In genomic region chr9:68653211-68654038, GRCm38 (mm10) we compare ENCODE assay signal across 8 mouse cellular contexts. TPM values are rescaled to one million over a fixed set of nuclear protein-coding genes. Genes with fewer than 3 reads are reported as not detected.
DNase-seq lines count a peak whose midpoint lies in the region; ATAC-seq and TF ChIP-seq lines count a peak whose summit lies in the region.

TSS of gene Rora (plus strand) at chr9:68653786.

- peak; percentile 47 for TF ChIP-seq CTCF in left cerebral cortex, adult 2 months (IDR thresholded peaks at IDR 0.05)

- peak within 1 kb of the TSS; percentile 92 for H3K9ac ChIP-seq in hindbrain, embryonic 16.5 days (ENCODE audit: low read depth, low read length)

- intact Hi-C loops in left cerebral cortex, adult 2 months (cut with DNase I) = loop anchor here (1.0 to 10.0 kb wide), 6 partner anchors 31 to 641 kb away; no protein-coding TSS in a partner anchor

- peak within 1 kb of the TSS; percentile 98 for H3K27ac ChIP-seq in hindbrain, embryonic 16.5 days (ENCODE audit: low read depth, low read length)
- peak within 1 kb of the TSS; percentile 92 for H3K27ac ChIP-seq in left cerebral cortex, adult 2 months

- WGBS in hindbrain, embryonic 16.5 days = under 1% methylated on average over 58 of the region's 72 CpGs

- peaks cover 10% of the 10 kb centered on the region for H3K4me1 ChIP-seq in hindbrain, embryonic 16.5 days (ENCODE audit: control insufficient read depth, insufficient read depth, low read depth, low read length)

- no peaks in the 10 kb centered on the region for H3K9me3 ChIP-seq in hindbrain, embryonic 16.5 days (ENCODE audit: control insufficient read depth, low read length)

- peak; percentile 89 for ATAC-seq in hindbrain, embryonic 16.5 days
- no peak for ATAC-seq in erythroid progenitor cell, adult 5-6 weeks (replicated peaks; ENCODE audit: low FRiP score, poor library complexity, severe bottlenecking)

- DNase-seq in adrenal gland, postnatal 10 days = peak; percentile 80
- peak; percentile 84 for DNase-seq in embryo, embryonic 10 days (ENCODE audit: low spot score)
- peak; percentile 65 for DNase-seq in gastrocnemius, postnatal 10 days
- peak; percentile 62 to 64 for DNase-seq in left cerebral cortex, adult 2 months (ENCODE audit: extremely low spot score in 1 of 2, low spot score in 2 of 2)
- peak; percentile 34 for DNase-seq in lung, postnatal 36 days
- DNase-seq in right cerebral cortex, postnatal 4 days = peak; percentile 68

- peak within 1 kb of the TSS; percentile 89 for H3K4me3 ChIP-seq in hindbrain, embryonic 16.5 days (ENCODE audit: low read length)
- H3K4me3 ChIP-seq in left cerebral cortex, adult 2 months = peak within 1 kb of the TSS; percentile 72

- H3K4me2 ChIP-seq in hindbrain, embryonic 16.5 days (ENCODE audit: low read length) = peak within 1 kb of the TSS; percentile 96

- H3K36me3 ChIP-seq in hindbrain, embryonic 16.5 days (ENCODE audit: control insufficient read depth, insufficient read depth, low read length) = no peaks in the 10 kb centered on the region

- H3K27me3 ChIP-seq in hindbrain, embryonic 16.5 days (replicated peaks; ENCODE audit: control insufficient read depth, insufficient read depth, low read length) = no peaks in the 10 kb centered on the region

RNA-seq across cellular contexts. Expression of gene Rora, which starts in this region (rescaled TPM):
- total RNA-seq in adrenal gland, postnatal 10 days (2021) = 10 to 100 TPM; 44.1 to 60.6 TPM
- 10 to 100 TPM; 56.0 to 63.5 TPM for total RNA-seq in gastrocnemius, postnatal 10 days (2021)
- polyA plus RNA-seq in hindbrain, embryonic 16.5 days (2015; fragmentation: Nextera tagmentation; extraction: Ambion mirVana) = 38.3 and 40.0 TPM in 2 replicates
- 10 to 100 TPM; 78.4 to 79.1 TPM for total RNA-seq in left cerebral cortex, adult 2 months (2021)
- 0.72 and 2.1 TPM in 2 replicates for total RNA-seq in erythroid progenitor cell, adult 5-6 weeks (2015; ENCODE audit: low replicate concordance)
- total RNA-seq in erythroid progenitor cell, adult 5-6 weeks (2017; ENCODE audit: low replicate concordance) = 0.38 and 0.51 TPM in 2 replicates

Comparison
In these comparisons a context has a peak if more than half of its experiments do, and no peak if none do; other contexts are left out.
1. RNA of gene Rora (total RNA-seq): 78.4 to 79.1 TPM in left cerebral cortex, adult 2 months, 56.0 to 63.5 TPM in gastrocnemius, postnatal 10 days and 44.1 to 60.6 TPM in adrenal gland, postnatal 10 days; 0.38 to 2.1 TPM in erythroid progenitor cell, adult 5-6 weeks; every median in the first group is over 10 times any median in the second.
2. DNase-seq: peak in every context shown above with its lines; median percentile 84 in embryo, embryonic 10 days; 80 in adrenal gland, postnatal 10 days; 68 in right cerebral cortex, postnatal 4 days; 65 in gastrocnemius, postnatal 10 days; 63 in left cerebral cortex, adult 2 months; 34 in lung, postnatal 36 days.